Mouse (Mus musculus) liver, adult 2 months (tissue): ENCODE measurements around the gene Chl1.

Experiments used
- CTCF ChIP-seq: fragments of 200-500 bp; IDR thresholded peaks from 2 replicates; pipeline ENCODE4 v1.5.1; 2011; ENCODE audit warnings: low read depth, low read length, control low read depth
- POLR2A ChIP-seq: fragments of 200-500 bp; IDR thresholded peaks from 2 replicates; pipeline ENCODE4 v1.6.1; 2011; ENCODE audit warnings: low read length, control low read depth; ENCODE audit not compliant: insufficient read depth; ENCODE audit errors: extremely low read depth

- TF ChIP-seq CTCF, result no peak
- TF ChIP-seq POLR2A, result no peak
These were observed 32.2 kb downstream of the Chl1 start for GRCm38 (mm10) chr6:103542576-103542975.
